Mouse (Mus musculus): ENCODE results near the gene Slc25a25.
"Not testable (repeated sequence)": the region's sequence is repeated elsewhere in the genome, so short reads cannot be mapped to it uniquely, and the experiment has no call there.

Gene Slc25a25

DNA sequence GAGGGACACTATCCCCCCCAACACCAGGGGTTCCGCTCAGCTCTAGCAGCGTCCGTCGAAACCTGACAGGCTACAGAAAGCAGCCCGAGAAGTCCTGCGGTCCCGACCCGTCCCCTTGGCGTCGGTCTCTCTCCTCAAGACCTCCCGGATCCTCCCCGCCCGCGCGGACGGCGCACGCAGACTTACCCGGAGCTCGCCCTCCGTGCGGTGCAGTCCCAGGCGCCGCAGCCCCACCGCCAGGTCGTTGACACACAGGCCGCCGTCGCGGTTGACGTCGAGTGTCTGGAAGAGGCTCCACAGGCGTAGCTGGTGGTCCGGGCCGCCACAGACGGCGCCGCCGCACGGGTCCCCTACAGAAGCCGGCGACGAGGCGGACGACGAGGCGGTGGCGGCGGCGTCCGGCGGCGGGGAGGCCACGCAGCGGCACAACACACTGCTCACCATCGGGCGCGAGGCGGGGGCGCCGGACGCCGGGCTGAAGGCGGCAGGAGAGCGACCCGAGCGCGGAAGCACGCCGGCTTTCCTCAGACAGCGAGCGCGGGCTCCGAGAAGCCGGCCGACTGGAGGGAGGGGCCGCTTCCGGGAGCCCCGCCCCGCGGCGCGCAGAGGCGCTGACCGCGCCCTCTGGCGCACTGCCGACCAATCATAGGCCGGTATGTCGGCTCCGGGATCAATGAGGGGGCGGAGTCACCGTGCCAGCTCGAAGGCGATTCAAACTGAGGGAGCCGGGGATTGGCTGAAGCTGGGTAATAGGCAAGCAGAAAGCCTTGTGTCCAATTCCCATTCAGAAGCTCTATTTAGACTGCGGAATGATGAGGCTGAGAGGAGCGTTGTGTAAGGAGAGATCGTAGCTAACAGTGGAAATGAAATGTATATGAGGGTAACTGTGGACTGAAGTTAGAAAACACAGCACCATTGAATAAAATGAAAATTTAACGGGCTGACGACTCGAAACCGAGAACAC lies at the start of gene Slc25a25:
Gene Slc25a25, minus strand, starts transcription at position 565 of the 964 bp plus-strand sequence.
- peak; percentile 99 for DNase-seq (ENCODE audit: low spot score)

DNA sequence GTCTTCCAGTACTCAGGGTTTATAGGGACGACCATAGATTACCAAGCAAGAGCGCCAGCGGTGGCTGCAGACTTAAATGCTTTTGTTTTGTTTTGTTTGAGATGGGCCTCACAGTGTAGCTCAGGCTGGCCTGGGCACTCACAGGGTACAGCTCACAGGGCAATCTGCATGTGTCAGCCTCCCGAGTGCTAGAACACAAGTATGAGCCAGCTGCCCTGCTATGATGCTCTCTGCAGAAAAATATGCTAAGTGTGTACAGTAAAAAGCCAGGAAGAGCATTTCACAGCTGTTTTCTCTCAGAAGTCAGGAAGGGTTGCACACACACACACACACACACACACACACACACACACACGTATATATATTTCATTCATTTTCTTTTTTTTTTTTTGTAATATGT lies 49.2 kb upstream of the Slc25a25 start:
- DNase-seq (ENCODE audit: low spot score): no peak

GRCm38 (mm10) chr2:32499365-32499764 lies 48.1 kb upstream of the Slc25a25 start:
- peak; percentile 59 for DNase-seq (ENCODE audit: low spot score)

- no peak for DNase-seq (ENCODE audit: low spot score)
Measured at GRCm38 (mm10) chr2:32496190-32496589, 44.9 kb upstream of the Slc25a25 start.

DNA sequence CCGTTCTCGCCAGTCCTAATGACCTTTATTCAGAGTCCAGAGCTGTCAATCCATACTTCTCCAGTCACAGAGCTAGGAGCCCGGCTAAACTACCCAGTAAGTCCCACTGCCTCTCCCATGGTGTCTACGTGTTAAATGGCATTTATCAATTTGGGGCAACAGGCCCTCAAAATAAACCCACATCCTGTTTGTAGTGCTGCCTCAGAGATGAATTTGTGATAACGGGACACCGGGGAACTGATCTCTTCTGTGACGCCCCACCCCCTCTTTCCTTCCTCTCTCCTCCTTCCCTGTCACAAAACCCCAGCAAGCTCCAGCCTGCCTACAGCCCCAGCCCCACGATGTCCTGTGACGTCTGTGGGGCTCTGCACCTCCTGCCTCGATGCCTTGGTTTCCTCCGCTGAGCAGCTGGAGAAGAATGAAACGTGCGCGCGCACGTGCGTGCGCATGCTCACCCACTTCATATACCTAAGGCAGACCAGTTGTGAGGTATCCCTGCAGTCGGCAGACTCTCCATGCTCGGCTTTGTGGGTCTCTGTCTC lies 44.0 kb upstream of the Slc25a25 start:
- no peak for DNase-seq (ENCODE audit: low spot score)

DNA sequence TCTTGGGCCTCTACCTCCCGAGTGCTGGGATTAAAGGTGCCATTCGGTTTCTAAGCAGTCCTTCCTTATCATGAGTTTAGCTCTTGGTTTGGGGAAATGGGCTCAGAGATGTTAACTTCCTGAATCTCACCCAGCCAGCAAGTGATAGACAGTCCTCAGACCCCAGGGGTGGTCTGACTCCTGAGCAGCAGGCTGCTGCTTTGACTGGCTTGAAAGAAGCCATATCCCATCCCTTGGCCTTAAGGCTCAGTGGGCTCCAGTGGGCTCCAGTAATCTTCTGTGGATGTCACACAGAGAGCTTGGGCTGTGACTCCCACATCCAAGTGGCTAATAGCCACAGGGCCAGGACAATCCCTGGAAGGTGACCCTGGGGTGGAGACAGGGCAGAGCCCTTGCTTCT lies 43.3 kb upstream of the Slc25a25 start:
- DNase-seq (ENCODE audit: low spot score): no peak

GRCm38 (mm10) chr2:32493301-32493701 lies 42.1 kb upstream of the Slc25a25 start:
- no peak for DNase-seq (ENCODE audit: low spot score)

- DNase-seq (ENCODE audit: low spot score): no peak
Measured at GRCm38 (mm10) chr2:32492661-32493060, 41.4 kb upstream of the Slc25a25 start.

DNA sequence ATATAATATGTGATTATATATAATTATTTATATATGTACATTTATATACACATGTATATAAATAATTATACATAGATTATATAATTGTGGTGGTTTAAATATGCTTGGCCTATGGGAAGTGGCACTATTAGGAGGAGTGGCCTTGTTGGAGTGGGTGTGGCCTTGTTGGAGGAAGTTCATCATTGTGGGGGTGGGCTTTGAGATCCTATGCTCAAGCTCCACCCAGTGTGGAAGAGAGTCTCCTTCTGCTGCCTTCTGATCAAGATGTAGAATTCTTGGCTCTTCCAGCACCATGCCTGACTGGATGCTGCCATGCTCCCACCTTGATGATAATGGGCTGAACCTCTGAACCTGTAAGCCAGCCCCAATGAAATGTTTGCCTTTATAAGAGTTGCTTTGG lies 39.5 kb upstream of the Slc25a25 start:
- not testable (repeated sequence) for DNase-seq (ENCODE audit: low spot score)

- DNase-seq (ENCODE audit: low spot score): peak; percentile 97
Measured at GRCm38 (mm10) chr2:32488679-32489078, 37.4 kb upstream of the Slc25a25 start.

- DNase-seq (ENCODE audit: low spot score): peak; percentile 97
Measured at GRCm38 (mm10) chr2:32487124-32487623, 35.9 kb upstream of the Slc25a25 start.

- no peak for DNase-seq (ENCODE audit: low spot score)
Measured at GRCm38 (mm10) chr2:32486155-32486554, 34.9 kb upstream of the Slc25a25 start.

DNA sequence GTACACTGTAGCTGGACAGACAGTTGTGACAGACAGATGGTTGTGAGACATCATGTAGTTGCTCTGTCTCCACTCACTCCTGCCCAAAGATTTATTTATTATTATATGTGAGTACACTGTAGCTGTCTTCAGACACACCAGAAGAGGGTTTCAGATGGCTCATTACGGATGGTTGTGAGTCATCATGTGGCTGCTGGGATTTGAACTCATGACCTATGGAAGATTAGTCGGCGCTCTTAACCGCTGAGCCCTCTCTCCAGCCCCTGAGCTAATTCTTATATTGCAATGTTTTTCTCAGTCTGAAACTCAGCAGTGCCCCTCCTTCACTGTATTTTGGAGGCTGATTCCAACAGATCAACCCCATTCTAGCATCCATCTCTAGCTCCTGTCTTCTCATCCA lies 34.5 kb upstream of the Slc25a25 start:
- no peak for DNase-seq (ENCODE audit: low spot score)

DNA sequence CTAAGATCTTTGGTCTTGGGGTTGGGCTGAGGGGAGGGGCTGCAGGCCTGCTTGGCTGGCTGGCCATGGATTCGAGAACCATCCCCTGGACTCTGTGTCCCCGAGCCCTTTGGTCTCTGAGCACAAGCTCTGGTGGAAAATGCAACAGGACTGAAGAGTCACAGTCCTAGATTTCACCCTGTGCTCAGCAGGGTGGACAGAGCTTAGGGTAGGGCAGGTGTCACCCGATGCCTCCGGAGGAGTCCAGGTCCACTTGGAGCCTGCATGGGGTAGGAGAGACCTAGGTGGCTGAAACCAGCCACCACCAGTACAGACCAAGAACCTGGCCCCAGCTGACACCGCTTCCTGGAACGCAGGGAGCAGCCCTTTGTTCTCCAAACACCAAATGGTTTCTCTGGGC lies 33.7 kb upstream of the Slc25a25 start:
- no peak for DNase-seq (ENCODE audit: low spot score)

- DNase-seq (ENCODE audit: low spot score): peak; percentile 51
Measured at GRCm38 (mm10) chr2:32483179-32483875, 32.1 kb upstream of the Slc25a25 start.

GRCm38 (mm10) chr2:32482351-32482750 lies 31.1 kb upstream of the Slc25a25 start:
- DNase-seq (ENCODE audit: low spot score): no peak

DNA sequence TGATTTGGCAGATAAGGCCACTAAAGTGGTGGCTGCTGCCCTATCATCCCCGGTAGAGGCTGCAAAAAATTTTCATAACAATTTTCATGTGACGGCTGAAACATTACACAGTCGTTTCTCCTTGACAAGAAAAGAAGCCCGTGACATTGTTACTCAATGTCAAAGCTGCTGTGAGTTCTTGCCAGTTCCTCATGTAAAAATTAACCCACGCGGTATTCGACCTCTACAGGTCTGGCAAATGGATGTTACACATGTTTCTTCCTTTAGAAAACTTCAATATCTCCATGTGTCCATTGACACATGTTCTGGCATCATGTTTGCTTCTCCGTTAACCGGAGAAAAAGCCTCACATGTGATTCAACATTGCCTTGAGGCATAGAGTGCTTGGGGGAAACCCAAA lies 24.1 kb upstream of the Slc25a25 start:
- not testable (repeated sequence) for DNase-seq (ENCODE audit: low spot score)

DNA sequence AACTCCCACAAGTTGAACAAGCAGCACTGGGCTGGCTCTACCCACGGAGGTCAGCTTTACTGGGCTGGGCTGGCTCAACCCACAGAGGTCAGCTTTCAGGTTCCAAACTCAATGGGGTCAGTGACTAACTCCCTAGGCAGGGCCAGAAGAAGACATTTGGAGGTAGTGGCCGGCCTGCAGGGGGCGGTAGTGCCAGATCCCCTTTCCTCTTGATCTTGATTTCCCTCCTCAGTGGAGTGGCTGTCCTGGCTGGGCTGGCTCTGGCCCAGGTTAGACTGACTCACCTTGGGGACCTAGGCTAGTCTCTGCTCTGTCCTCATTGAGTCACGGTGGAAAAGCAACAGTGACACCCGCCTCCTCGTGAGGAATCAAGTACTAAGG lies 20.4 kb upstream of the Slc25a25 start:
- no peak for DNase-seq (ENCODE audit: low spot score)

- DNase-seq (ENCODE audit: low spot score): no peak
Measured at GRCm38 (mm10) chr2:32471001-32471680, 19.9 kb upstream of the Slc25a25 start.

DNA sequence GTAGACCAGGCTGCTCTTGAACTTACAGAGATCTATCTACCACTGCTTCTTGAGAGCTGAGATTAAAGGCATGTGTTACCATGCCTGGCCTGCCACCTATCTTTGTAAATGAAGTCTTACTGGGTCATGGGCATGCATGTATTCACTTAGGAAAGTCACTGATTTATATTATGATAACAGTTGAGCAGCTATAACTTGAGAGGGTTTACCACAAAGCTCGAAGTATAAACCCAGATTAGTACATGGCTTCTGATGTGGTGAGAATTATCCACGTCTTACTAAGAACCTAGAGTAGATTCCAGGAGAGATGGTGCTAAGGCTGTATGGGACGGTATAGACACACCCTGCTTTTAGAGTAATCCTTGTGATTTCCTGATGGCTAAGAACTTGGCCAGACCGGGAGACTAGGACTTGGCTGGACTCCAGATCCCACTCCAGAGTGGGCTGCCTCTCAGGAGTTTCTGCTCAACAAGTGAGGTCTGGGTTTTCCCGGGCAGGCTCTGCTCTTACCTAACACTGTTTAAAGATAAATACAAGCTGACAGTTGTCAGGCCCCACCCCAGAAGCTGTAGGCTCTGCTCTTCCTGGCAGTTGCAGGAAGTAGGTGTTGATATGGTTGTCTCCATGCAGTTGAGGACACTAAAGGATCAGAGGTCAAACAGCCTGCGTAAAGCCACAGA lies 13.1 kb upstream of the Slc25a25 start:
- no peak for DNase-seq (ENCODE audit: low spot score)

GRCm38 (mm10) chr2:32463773-32464172 lies 12.5 kb upstream of the Slc25a25 start:
- no peak for DNase-seq (ENCODE audit: low spot score)

Data from adipocyte (in vitro differentiated cells).